8 mouse cellular contexts compared by ENCODE assay signal in genomic region chr11:72796296-72796687, GRCm38 (mm10). TPM values are rescaled to one million over a fixed set of nuclear protein-coding genes. Genes with fewer than 3 reads are reported as not detected.
DNase-seq lines count a peak whose midpoint lies in the region; ATAC-seq and TF ChIP-seq lines count a peak whose summit lies in the region.

No protein-coding gene starts in this region.

- peaks cover 4% of the 10 kb centered on the region for H3K4me1 ChIP-seq in bone marrow macrophage, adult 2 months (ENCODE audit: control insufficient read depth, insufficient read depth, low read length)
- peaks cover 5% of the 10 kb centered on the region for H3K4me1 ChIP-seq in forebrain, postnatal 0 days (ENCODE audit: insufficient read depth)

- H3K9me3 ChIP-seq in forebrain, postnatal 0 days (ENCODE audit: low read length): no peaks in the 10 kb centered on the region

- H3K36me3 ChIP-seq in forebrain, postnatal 0 days (ENCODE audit: insufficient read depth): no peaks in the 10 kb centered on the region

- H3K27me3 ChIP-seq in forebrain, postnatal 0 days (ENCODE audit: insufficient read depth, low read length): no peaks in the 10 kb centered on the region

- peak overlapping the region; percentile 76 for H3K4me3 ChIP-seq in bone marrow macrophage, adult 2 months (ENCODE audit: insufficient read depth, low read length)
- peak overlapping the region; percentile 99 for H3K4me3 ChIP-seq in forebrain, postnatal 0 days (ENCODE audit: low read depth, low read length)

- no peak for TF ChIP-seq POLR2A in bone marrow macrophage, adult 2 months (IDR thresholded peaks at IDR 0.05; ENCODE audit: borderline replicate concordance, low read depth, low read length)

- H3K27ac ChIP-seq in bone marrow macrophage, adult 2 months (ENCODE audit: insufficient read depth, low read depth, low read length): peak overlapping the region; percentile 11; the same call in 1 of the 2 replicates
- peak overlapping the region; percentile 86 for H3K27ac ChIP-seq in forebrain, postnatal 0 days (ENCODE audit: low read depth, low read length)

- DNase-seq in kidney, postnatal 25 days: peak; percentile 29 to 62
- no peak for DNase-seq in kidney, postnatal 10 days
- no peak for DNase-seq in forebrain, postnatal 0 days
- peak; percentile 16 for DNase-seq in lung, postnatal 25 days (ENCODE audit: low spot score)
- DNase-seq in Muller cell, postnatal 12 days (ENCODE audit: inconsistent ontology term): no peak
- no peak for DNase-seq in right cerebral cortex, postnatal 10 days (ENCODE audit: low spot score in 2 of 2)
- DNase-seq in layer of hippocampus, adult 9-10 months (ENCODE audit: low spot score): no peak

- peak overlapping the region; percentile 84 for H3K4me2 ChIP-seq in forebrain, postnatal 0 days (ENCODE audit: low read depth)

- TF ChIP-seq CTCF in bone marrow macrophage, adult 2 months (IDR thresholded peaks at IDR 0.05; ENCODE audit: low read depth, low read length): no peak
- TF ChIP-seq CTCF in forebrain, postnatal 0 days (IDR thresholded peaks at IDR 0.05; ENCODE audit: low read depth): no peak

- peak overlapping the region; percentile 91 for H3K9ac ChIP-seq in forebrain, postnatal 0 days

- under 1% methylated on average over 40 of the region's 42 CpGs for WGBS in forebrain, postnatal 0 days

- ATAC-seq in forebrain, postnatal 0 days: peak; percentile 47

RNA-seq across cellular contexts. Expression of gene Zzef1, which starts 0.3 kb away (rescaled TPM):
- polyA plus RNA-seq in bone marrow macrophage, adult 2 months (2012; ENCODE audit: insufficient read depth, insufficient read length, missing spikeins): 25.8 TPM in 2 replicates
- total RNA-seq in forebrain, postnatal 0 days (2014; rRNA removed): 31.5 and 37.6 TPM in 2 replicates
- 4.1 and 7.6 TPM in 2 replicates for polyA plus RNA-seq in forebrain, postnatal 0 days (2015; fragmentation: Nextera tagmentation; extraction: Ambion mirVana)

RNA-seq across cellular contexts. Expression of gene Cyb5d2, which starts 0.3 kb away (rescaled TPM):
- 10.7 and 11.2 TPM in 2 replicates for polyA plus RNA-seq in bone marrow macrophage, adult 2 months (2012; ENCODE audit: insufficient read depth, insufficient read length, missing spikeins)
- 6.8 and 7.8 TPM in 2 replicates for total RNA-seq in forebrain, postnatal 0 days (2014; rRNA removed)
- 6.1 and 8.4 TPM in 2 replicates for polyA plus RNA-seq in forebrain, postnatal 0 days (2015; fragmentation: Nextera tagmentation; extraction: Ambion mirVana)

Comparison
In these comparisons a context has a peak if more than half of its experiments do, and no peak if none do; other contexts are left out.
1. DNase-seq: peak in kidney, postnatal 25 days (2 of 2) and lung, postnatal 25 days (single experiment); none in kidney, postnatal 10 days (single experiment), forebrain, postnatal 0 days (single experiment), Muller cell, postnatal 12 days (single experiment), right cerebral cortex, postnatal 10 days (0 of 2) and layer of hippocampus, adult 9-10 months (single experiment).